Mouse (Mus musculus) embryonic facial prominence, embryonic 13.5 days (tissue): ENCODE measurements around the gene Bpifa2. TPM values are rescaled to one million over a fixed set of nuclear protein-coding genes. Genes with fewer than 3 reads are reported as not detected.

Source experiments
- ATAC-seq: fragments of 200-750 bp; cut with Nextera tagmentation; 2 replicates; pipeline ENCODE4 v1.8.0; 2017; ENCODE audit warnings: low read depth; ENCODE audit not compliant: insufficient number of reproducible peaks, insufficient read depth, low FRiP score, low TSS enrichment
- H3K27ac ChIP-seq: fragments of 300-500 bp; sonication (generic); 2 replicates; pipeline ENCODE4 v1.5.1; 2015; ENCODE audit warnings: moderate library complexity, mild to moderate bottlenecking, inconsistent platforms
- H3K27me3 ChIP-seq: fragments of 300-500 bp; sonication (generic); 2 replicates; pipeline ENCODE4 v1.6.1; 2015; ENCODE audit warnings: mild to moderate bottlenecking, inconsistent platforms
- H3K36me3 ChIP-seq: fragments of 300-500 bp; sonication (generic); 2 replicates; pipeline ENCODE4 v1.6.1; 2015; ENCODE audit warnings: mild to moderate bottlenecking, inconsistent platforms
- H3K4me1 ChIP-seq: fragments of 300-500 bp; sonication (generic); 2 replicates; pipeline ENCODE4 v1.6.1; 2015; ENCODE audit warnings: inconsistent platforms
- H3K4me2 ChIP-seq: fragments of 300-500 bp; sonication (generic); 2 replicates; pipeline ENCODE4 v1.6.1; 2015; ENCODE audit warnings: moderate library complexity, mild to moderate bottlenecking, inconsistent platforms
- H3K4me3 ChIP-seq: fragments of 300-500 bp; sonication (generic); 2 replicates; pipeline ENCODE4 v1.5.1; 2015; ENCODE audit warnings: mild to moderate bottlenecking, inconsistent platforms
- H3K9ac ChIP-seq: fragments of 300-500 bp; sonication (generic); 2 replicates; pipeline ENCODE4 v1.6.1; 2015; ENCODE audit warnings: mild to moderate bottlenecking, inconsistent platforms
- H3K9me3 ChIP-seq: fragments of 300-500 bp; sonication (generic); 2 replicates; pipeline ENCODE4 v1.6.1; 2016; ENCODE audit warnings: inconsistent platforms
- WGBS: fragments of 180-500 bp; shearing (Covaris S2); methylation state at CpG from one replicate; pipeline ENCODE4 v1.1.7; 2015; ENCODE audit warnings: mixed read lengths; 5-methylcytosine and 5-hydroxymethylcytosine counted together
- polyA plus RNA-seq: library from polyadenylated mRNA; unstranded; fragments of >200 nt; fragmentation: Nextera tagmentation; extraction: Ambion mirVana; gene quantifications from 2 replicates; pipeline ENCODE4 v1.2.1, GENCODE M21; 2015

Bpifa2 gene
- not detected in 2 replicates for polyA plus RNA-seq

DNA sequence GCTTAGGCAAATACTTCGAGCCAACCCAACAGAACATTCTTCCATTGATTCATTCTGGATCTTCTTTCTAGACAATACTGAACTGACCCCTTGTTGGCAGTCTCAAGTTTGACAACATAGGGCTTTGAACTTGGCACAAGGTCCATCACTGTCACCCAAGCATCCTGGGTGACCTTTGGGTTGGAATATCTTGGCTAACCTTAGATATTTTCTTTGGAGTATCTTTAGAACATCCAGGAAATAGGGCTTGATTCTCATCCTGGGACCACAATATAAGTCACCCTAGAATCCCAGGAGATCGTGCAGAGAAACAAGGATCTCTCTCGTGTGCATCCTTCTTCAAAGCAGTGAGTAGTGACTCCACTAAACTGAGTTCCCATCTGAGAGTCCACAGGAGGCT lies at the start of gene Bpifa2:
Gene Bpifa2, plus strand, starts transcription at position 301 of the 400 bp plus-strand sequence.
- 82% methylated on average over 3 of the region's 3 CpGs for WGBS
- no peaks in the 10 kb centered on the region for H3K9me3 ChIP-seq
- H3K36me3 ChIP-seq, result no peaks in the 10 kb centered on the region
- H3K4me1 ChIP-seq, result no peaks in the 10 kb centered on the region
- H3K4me3 ChIP-seq, result no peak within 1 kb of the TSS
- no peak within 1 kb of the TSS for H3K27ac ChIP-seq
- no peak for ATAC-seq
- no peaks in the 10 kb centered on the region for H3K27me3 ChIP-seq
- H3K9ac ChIP-seq, result no peak within 1 kb of the TSS
- no peak within 1 kb of the TSS for H3K4me2 ChIP-seq

- Histone ChIP-seq H3K4me1 (no peaks in the 10 kb centered on the region), H3K4me2 (no peak overlapping the region), H3K4me3 (no peak overlapping the region), H3K27me3 (no peaks in the 10 kb centered on the region), H3K9ac (no peak overlapping the region), H3K27ac (no peak overlapping the region), H3K36me3 (no peaks in the 10 kb centered on the region), H3K9me3 (no peaks in the 10 kb centered on the region)
- no peak for ATAC-seq
- WGBS, result 72% methylated on average over 4 of the region's 4 CpGs
Measured at GRCm38 (mm10) chr2:153962821-153963331, 45.2 kb upstream of the Bpifa2 start.

DNA sequence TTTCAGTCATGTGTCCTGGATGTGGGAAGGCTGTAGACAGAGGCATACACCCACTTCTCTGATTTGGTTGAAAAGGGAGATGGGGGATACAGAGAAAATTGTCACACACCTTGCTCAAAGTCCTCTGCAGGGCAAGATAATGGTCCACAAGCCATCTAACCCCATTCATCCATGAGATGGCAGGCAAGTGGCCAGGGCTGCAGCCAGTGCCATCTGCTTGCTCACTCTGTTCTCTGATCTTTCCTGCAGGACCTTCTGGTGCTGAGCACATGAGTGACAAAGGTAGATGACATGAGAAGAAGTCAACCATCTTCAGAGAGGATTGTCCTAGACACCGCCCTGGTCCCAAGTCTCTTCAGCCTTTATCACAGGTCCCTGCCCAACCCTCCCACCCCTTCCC lies 44.7 kb upstream of the Bpifa2 start:
- Histone ChIP-seq H3K4me3 (no peak overlapping the region), H3K9me3 (no peaks in the 10 kb centered on the region), H3K27ac (no peak overlapping the region), H3K4me2 (no peak overlapping the region), H3K9ac (no peak overlapping the region), H3K27me3 (no peaks in the 10 kb centered on the region), H3K36me3 (no peaks in the 10 kb centered on the region), H3K4me1 (no peaks in the 10 kb centered on the region)
- ATAC-seq, result no peak
- 96% methylated on average over 1 of the region's 1 CpGs for WGBS

- H3K4me3 ChIP-seq, result no peak overlapping the region
Measured at GRCm38 (mm10) chr2:153970221-153970620, 37.8 kb upstream of the Bpifa2 start.

GRCm38 (mm10) chr2:153974582-153974981 lies 33.5 kb upstream of the Bpifa2 start, which contains the start of gene Bpifa6:
TSS of gene Bpifa6 (plus strand) at chr2:153974945.
- Histone ChIP-seq H3K27ac (no peak within 1 kb of the TSS), H3K4me1 (no peaks in the 10 kb centered on the region), H3K27me3 (no peaks in the 10 kb centered on the region), H3K36me3 (no peaks in the 10 kb centered on the region), H3K4me3 (no peak within 1 kb of the TSS), H3K4me2 (no peak within 1 kb of the TSS), H3K9ac (no peak within 1 kb of the TSS), H3K9me3 (no peaks in the 10 kb centered on the region)
- 55% methylated on average over 5 of the region's 5 CpGs for WGBS
- ATAC-seq, result no peak

More at GRCm38 (mm10) chr2:153970221-153970620, 37.8 kb upstream of the Bpifa2 start:
- ATAC-seq, result no peak
- no peaks in the 10 kb centered on the region for H3K27me3 ChIP-seq
- 48% methylated on average over 5 of the region's 5 CpGs for WGBS
- no peak overlapping the region for H3K9ac ChIP-seq
- H3K27ac ChIP-seq, result no peak overlapping the region
- no peaks in the 10 kb centered on the region for H3K4me1 ChIP-seq
- no peaks in the 10 kb centered on the region for H3K9me3 ChIP-seq
- no peaks in the 10 kb centered on the region for H3K36me3 ChIP-seq
- H3K4me2 ChIP-seq, result no peak overlapping the region

DNA sequence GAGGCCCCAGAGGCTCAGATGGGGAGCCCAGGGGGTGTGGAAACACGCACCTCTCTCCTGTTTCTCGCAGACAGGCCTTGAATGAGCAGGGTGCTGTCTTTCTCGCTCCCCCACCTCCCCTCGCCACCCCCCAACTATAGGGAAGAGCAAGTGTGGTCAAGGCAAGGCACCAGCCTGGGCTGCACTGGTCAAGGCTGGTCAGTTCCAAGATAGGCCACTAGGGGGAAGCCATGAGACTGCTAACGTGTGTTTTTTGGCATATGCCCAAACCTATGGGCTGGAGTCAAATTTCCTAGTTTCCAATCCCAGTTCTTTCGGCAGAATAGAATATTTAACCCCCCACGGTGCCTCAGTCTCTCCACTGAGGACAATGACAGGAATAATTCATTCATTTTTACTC lies 12.3 kb upstream of the Bpifa2 start:
- H3K9me3 ChIP-seq, result no peaks in the 10 kb centered on the region
- peaks cover 5% of the 10 kb centered on the region; the same call in 1 of the 2 replicates for H3K4me1 ChIP-seq
- no peak overlapping the region for H3K27ac ChIP-seq
- no peak overlapping the region for H3K4me2 ChIP-seq
- H3K4me3 ChIP-seq, result no peak overlapping the region
- no peak overlapping the region for H3K9ac ChIP-seq
- ATAC-seq, result no peak
- no peaks in the 10 kb centered on the region for H3K36me3 ChIP-seq
- no peaks in the 10 kb centered on the region for H3K27me3 ChIP-seq
- WGBS, result 2% methylated on average over 7 of the region's 7 CpGs

DNA sequence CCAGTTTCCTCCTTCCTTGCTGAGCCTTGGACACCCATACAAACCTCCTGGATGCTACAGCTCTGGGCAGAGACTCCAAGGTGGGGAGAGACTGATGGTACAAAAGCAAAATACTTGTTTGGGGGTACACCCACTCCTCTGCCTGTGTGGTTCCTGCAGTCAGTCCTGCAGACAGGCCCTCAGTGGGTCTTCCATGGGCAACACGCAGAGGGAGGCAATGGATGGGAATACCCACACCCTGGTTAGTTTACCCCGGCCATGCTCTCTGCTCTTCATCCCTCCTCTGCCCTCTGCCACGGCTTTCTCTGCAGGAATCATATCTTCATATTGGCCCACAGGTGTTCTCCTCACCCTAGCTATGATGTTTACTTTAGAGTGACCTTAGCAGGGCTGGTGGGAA lies 7.6 kb upstream of the Bpifa2 start:
- Histone ChIP-seq H3K27ac (no peak overlapping the region), H3K4me1 (peaks cover 5% of the 10 kb centered on the region; the same call in 1 of the 2 replicates), H3K4me2 (no peak overlapping the region), H3K9me3 (no peaks in the 10 kb centered on the region), H3K4me3 (no peak overlapping the region), H3K27me3 (no peaks in the 10 kb centered on the region), H3K9ac (no peak overlapping the region), H3K36me3 (no peaks in the 10 kb centered on the region)
- no peak for ATAC-seq
- 77% methylated on average over 3 of the region's 3 CpGs for WGBS

DNA sequence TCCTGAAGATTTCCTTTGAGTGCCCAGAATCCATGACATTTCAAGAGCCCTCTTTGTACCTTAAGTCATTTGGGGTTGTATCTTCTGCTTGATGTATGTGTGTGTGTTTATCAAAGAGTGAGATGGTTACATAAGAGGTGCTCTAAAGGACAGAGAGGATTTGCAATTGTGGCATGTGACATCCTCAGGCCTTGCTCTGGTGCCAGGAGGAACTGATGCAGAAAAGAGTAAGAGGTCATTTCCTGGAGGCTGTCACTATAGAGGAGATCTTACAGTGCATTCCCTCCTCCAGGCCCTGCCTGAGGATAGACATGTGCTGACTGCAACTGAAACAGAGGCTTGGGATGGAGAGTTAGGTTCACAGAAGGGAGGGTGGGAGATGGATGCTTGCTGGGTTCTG lies 7.0 kb upstream of the Bpifa2 start:
- Histone ChIP-seq H3K4me1 (peaks cover 3% of the 10 kb centered on the region; the same call in 1 of the 2 replicates), H3K4me3 (no peak overlapping the region), H3K9me3 (no peaks in the 10 kb centered on the region), H3K27me3 (no peaks in the 10 kb centered on the region), H3K4me2 (no peak overlapping the region), H3K9ac (no peak overlapping the region), H3K27ac (no peak overlapping the region), H3K36me3 (no peaks in the 10 kb centered on the region)
- ATAC-seq, result no peak

DNA sequence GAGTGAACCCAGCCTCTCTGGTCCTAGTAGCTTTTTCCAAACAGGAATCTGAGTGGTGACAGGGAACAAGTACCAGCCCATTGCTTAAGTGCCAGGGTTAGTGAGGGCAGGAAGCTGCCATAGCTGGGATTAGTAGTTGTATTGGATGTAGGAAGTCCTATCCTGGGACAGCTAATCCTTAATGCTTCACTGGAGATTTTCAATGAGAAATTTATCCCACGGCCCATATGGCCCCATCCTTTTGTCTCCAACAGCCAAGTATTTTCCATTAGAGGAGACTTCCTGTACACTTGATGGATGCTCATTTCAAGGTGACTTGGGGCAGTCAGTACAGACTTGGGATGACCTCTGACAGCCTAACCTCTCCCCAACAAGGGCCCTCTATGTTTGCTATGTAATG lies 3.6 kb upstream of the Bpifa2 start:
- no peaks in the 10 kb centered on the region for H3K36me3 ChIP-seq
- no peaks in the 10 kb centered on the region for H3K9me3 ChIP-seq
- no peak for ATAC-seq
- 76% methylated on average over 1 of the region's 1 CpGs for WGBS
- no peak overlapping the region for H3K4me2 ChIP-seq
- H3K27ac ChIP-seq, result no peak overlapping the region
- no peak overlapping the region for H3K9ac ChIP-seq
- H3K27me3 ChIP-seq, result no peaks in the 10 kb centered on the region
- H3K4me1 ChIP-seq, result no peaks in the 10 kb centered on the region
- H3K4me3 ChIP-seq, result no peak overlapping the region

- no peak for ATAC-seq
- Histone ChIP-seq H3K36me3 (no peaks in the 10 kb centered on the region), H3K9ac (no peak overlapping the region), H3K4me3 (no peak overlapping the region), H3K9me3 (no peaks in the 10 kb centered on the region), H3K27me3 (no peaks in the 10 kb centered on the region), H3K27ac (no peak overlapping the region), H3K4me2 (no peak overlapping the region), H3K4me1 (no peaks in the 10 kb centered on the region)
- WGBS, result 77% methylated on average over 1 of the region's 1 CpGs
Measured at GRCm38 (mm10) chr2:154005094-154005493, 3.0 kb upstream of the Bpifa2 start.

- no peak overlapping the region for H3K9ac ChIP-seq
- no peak for ATAC-seq
- H3K27me3 ChIP-seq, result no peaks in the 10 kb centered on the region
- H3K36me3 ChIP-seq, result no peaks in the 10 kb centered on the region
- no peak overlapping the region for H3K27ac ChIP-seq
- H3K4me3 ChIP-seq, result no peak overlapping the region
- WGBS, result 82% methylated on average over 4 of the region's 4 CpGs
- no peaks in the 10 kb centered on the region for H3K4me1 ChIP-seq
- no peaks in the 10 kb centered on the region for H3K9me3 ChIP-seq
- H3K4me2 ChIP-seq, result no peak overlapping the region
Measured at GRCm38 (mm10) chr2:154005734-154006133, 2.3 kb upstream of the Bpifa2 start.

DNA sequence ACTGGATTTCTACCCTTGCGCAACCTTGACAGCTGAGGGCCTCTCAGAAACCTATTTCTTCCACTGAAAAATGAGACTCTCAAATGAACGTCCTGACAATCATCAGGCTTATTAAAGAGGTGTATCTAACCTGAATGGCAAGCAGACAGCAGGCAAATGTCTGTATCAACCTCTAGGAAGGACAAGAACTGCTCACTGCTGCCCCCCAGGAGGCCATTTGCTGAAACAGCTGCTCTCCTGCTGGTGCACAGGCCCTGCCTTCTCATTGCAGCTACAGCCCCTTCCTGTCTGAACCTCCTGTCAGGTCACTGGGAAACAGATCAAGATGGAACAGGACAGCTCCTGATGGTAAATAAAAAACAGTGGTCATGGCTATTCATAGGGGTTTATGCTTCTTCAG lies 1.7 kb upstream of the Bpifa2 start:
- H3K27me3 ChIP-seq, result no peaks in the 10 kb centered on the region
- no peak for ATAC-seq
- 79% methylated on average over 2 of the region's 2 CpGs for WGBS
- no peaks in the 10 kb centered on the region for H3K4me1 ChIP-seq
- no peak overlapping the region for H3K27ac ChIP-seq
- H3K36me3 ChIP-seq, result no peaks in the 10 kb centered on the region
- H3K4me3 ChIP-seq, result no peak overlapping the region
- H3K9me3 ChIP-seq, result no peaks in the 10 kb centered on the region
- no peak overlapping the region for H3K9ac ChIP-seq
- no peak overlapping the region for H3K4me2 ChIP-seq
